Mouse (Mus musculus) frontal cortex, adult (tissue): Measurements from ENCODE around the gene Afdn.
"Not testable (repeated sequence)": the region's sequence is repeated elsewhere in the genome, so short reads cannot be mapped to it uniquely, and the experiment has no call there.

Experiments
- ATAC-seq: cut with Nextera tagmentation; 2 replicates; pipeline ENCODE4 v1.9.2; 2017; ENCODE audit warnings: mild to moderate bottlenecking, moderate library complexity, mixed read lengths; ENCODE audit not compliant: low TSS enrichment

Afdn gene

GRCm38 (mm10) chr17:13738916-13739315 is 21.4 kb upstream of the Afdn start:
- ATAC-seq = no peak

GRCm38 (mm10) chr17:13739981-13740380 is 20.4 kb upstream of the Afdn start:
- ATAC-seq = no peak

GRCm38 (mm10) chr17:13740796-13741195 is 19.5 kb upstream of the Afdn start:
- ATAC-seq = no peak

GRCm38 (mm10) chr17:13741611-13742010 is 18.7 kb upstream of the Afdn start:
- no peak for ATAC-seq

GRCm38 (mm10) chr17:13742334-13742733 is 18.0 kb upstream of the Afdn start:
- ATAC-seq = no peak

GRCm38 (mm10) chr17:13742941-13743708 is 17.2 kb upstream of the Afdn start:
- ATAC-seq = 0 out of 2 replicates have a peak, but pooled peaks have one; percentile 65

- no peak for ATAC-seq
Measured at GRCm38 (mm10) chr17:13743709-13744079, 16.6 kb upstream of the Afdn start.

- no peak for ATAC-seq
Measured at GRCm38 (mm10) chr17:13744219-13744618, 16.1 kb upstream of the Afdn start.

- ATAC-seq = no peak
Measured at GRCm38 (mm10) chr17:13744824-13745223, 15.5 kb upstream of the Afdn start.

- ATAC-seq = no peak
Measured at GRCm38 (mm10) chr17:13745373-13745772, 15.0 kb upstream of the Afdn start.

GRCm38 (mm10) chr17:13746330-13746729 is 14.0 kb upstream of the Afdn start:
- ATAC-seq = no peak

- no peak for ATAC-seq
Measured at GRCm38 (mm10) chr17:13747681-13748080, 12.7 kb upstream of the Afdn start.

- no peak for ATAC-seq
Measured at GRCm38 (mm10) chr17:13749027-13749426, 11.3 kb upstream of the Afdn start.

GRCm38 (mm10) chr17:13753918-13754317 is 6.4 kb upstream of the Afdn start:
- no peak for ATAC-seq

GRCm38 (mm10) chr17:13754940-13755339 is 5.4 kb upstream of the Afdn start:
- ATAC-seq = peak; percentile 56; the same call in 1 of the 2 replicates

GRCm38 (mm10) chr17:13758586-13758985 is 1.8 kb upstream of the Afdn start:
- ATAC-seq = no peak

GRCm38 (mm10) chr17:13759156-13759852 is 1.0 kb upstream of the Afdn start:
- ATAC-seq = peak; percentile 13; the same call in 1 of the 2 replicates

- ATAC-seq = peak; percentile 12; the same call in 1 of the 2 replicates
Measured at GRCm38 (mm10) chr17:13760675-13761178, 388 bp downstream of the Afdn start.

GRCm38 (mm10) chr17:13761179-13761913 is 1.0 kb downstream of the Afdn start, which contains the start of gene Tcte2:
Tcte2 (minus strand) TSS chr17:13761825.
- ATAC-seq = peak; percentile 38

GRCm38 (mm10) chr17:13763819-13764218 is 3.5 kb downstream of the Afdn start:
- ATAC-seq = no peak

- not testable (repeated sequence) for ATAC-seq
Measured at GRCm38 (mm10) chr17:13764911-13765310, 4.6 kb downstream of the Afdn start.

GRCm38 (mm10) chr17:13768531-13768930 is 8.2 kb downstream of the Afdn start:
- no peak for ATAC-seq
